Mouse (Mus musculus) MEL (cell line): ENCODE measurements around the gene Dgkz. TPM values are rescaled to one million over a fixed set of nuclear protein-coding genes. Genes with fewer than 3 reads are reported as not detected.

Source experiments
- DNase-seq: peaks from one replicate; pipeline ENCODE4 v3.0.0; 2011; ENCODE audit warnings: low read depth, low spot score
- H3K27ac ChIP-seq: 2 replicates; pipeline ENCODE4 v1.5.1; 2012; ENCODE audit warnings: low read depth, mild to moderate bottlenecking, control low read depth, low read length, moderate library complexity; ENCODE audit not compliant: control insufficient read depth
- H3K27me3 ChIP-seq, 2 experiments: fragments of 150-350 bp in 1 of 2; sonication (generic) in 1 of 2; 2 replicates each; pipeline ENCODE4 v1.6.1; 2012; ENCODE audit warnings: low read length in 2 of 2, mild to moderate bottlenecking in 2 of 2, improper control_type of control experiment in 1 of 2, moderate library complexity in 1 of 2; ENCODE audit not compliant: insufficient read depth in 2 of 2, control insufficient read depth in 1 of 2
- H3K36me3 ChIP-seq, 2 experiments: 2 replicates each; pipeline ENCODE4 v1.6.1; 2012 to 2014; ENCODE audit warnings: low read length in 2 of 2, improper control_type of control experiment in 1 of 2, inconsistent platforms in 1 of 2, mild to moderate bottlenecking in 1 of 2; ENCODE audit not compliant: insufficient read depth in 2 of 2, control insufficient read depth in 1 of 2
- H3K4me1 ChIP-seq, 2 experiments: fragments of 150-350 bp in 1 of 2; sonication (generic) in 1 of 2; 2 replicates each; pipeline ENCODE4 v1.6.1; 2012; ENCODE audit warnings: low read length in 2 of 2, improper control_type of control experiment in 1 of 2, mild to moderate bottlenecking in 1 of 2; ENCODE audit not compliant: insufficient read depth in 2 of 2, control insufficient read depth in 1 of 2
- H3K4me3 ChIP-seq, 2 experiments: fragments of 150-350 bp in 1 of 2; sonication (generic) in 1 of 2; 2 replicates each; pipeline ENCODE4 v1.5.1; 2012; ENCODE audit warnings: low read depth in 2 of 2, low read length in 2 of 2, mild to moderate bottlenecking in 2 of 2, moderate library complexity in 2 of 2, control low read depth in 1 of 2, improper control_type of control experiment in 1 of 2; ENCODE audit not compliant: control insufficient read depth in 1 of 2, insufficient read depth in 1 of 2
- H3K79me2 ChIP-seq: 2 replicates; pipeline ENCODE4 v1.6.1; 2012; ENCODE audit warnings: mild to moderate bottlenecking, low read length, moderate library complexity; ENCODE audit not compliant: control insufficient read depth, poor library complexity, insufficient read depth
- H3K9ac ChIP-seq: 2 replicates; pipeline ENCODE4 v1.6.1; 2012; ENCODE audit warnings: low read depth, mild to moderate bottlenecking, control low read depth, low read length, moderate library complexity; ENCODE audit not compliant: control insufficient read depth, poor library complexity, severe bottlenecking
- H3K9me3 ChIP-seq: fragments of 150-350 bp; sonication (generic); replicated peaks from 2 replicates; pipeline ENCODE4 v1.6.1; 2012; ENCODE audit warnings: mild to moderate bottlenecking, low read length, improper control_type of control experiment, moderate library complexity; ENCODE audit not compliant: insufficient read depth
- BHLHE40 ChIP-seq: IDR thresholded peaks from 2 replicates; pipeline ENCODE4 v1.6.1; 2012; ENCODE audit warnings: low read depth, mild to moderate bottlenecking, inconsistent platforms, low read length, improper control_type of control experiment, borderline replicate concordance
- CHD2 ChIP-seq: IDR thresholded peaks from 2 replicates; pipeline ENCODE4 v1.6.1; 2011; ENCODE audit warnings: low read length, improper control_type of control experiment
- ELF1 ChIP-seq: IDR thresholded peaks from 2 replicates; pipeline ENCODE4 v1.6.1; 2014; ENCODE audit warnings: low read depth, mild to moderate bottlenecking, inconsistent platforms, low read length, improper control_type of control experiment, moderate library complexity
- EP300 ChIP-seq, 2 experiments: IDR thresholded peaks; 2 replicates each; pipeline ENCODE4 v1.6.1; 2011; ENCODE audit warnings: improper control_type of control experiment in 2 of 2, low read length in 2 of 2, low read depth in 1 of 2, mild to moderate bottlenecking in 1 of 2
- HCFC1 ChIP-seq: IDR thresholded peaks from 2 replicates; pipeline ENCODE4 v1.6.1; 2012; ENCODE audit warnings: low read depth, mild to moderate bottlenecking, inconsistent platforms, low read length, improper control_type of control experiment, moderate library complexity
- KAT2A ChIP-seq: conservative IDR thresholded peaks from 2 replicates; pipeline ENCODE4 v1.6.1; 2012; ENCODE audit warnings: low read depth, low read length, improper control_type of control experiment, inconsistent platforms
- MAZ ChIP-seq: IDR thresholded peaks from 2 replicates; pipeline ENCODE4 v1.6.1; 2012; ENCODE audit warnings: low read depth, mild to moderate bottlenecking, inconsistent platforms, low read length, improper control_type of control experiment
- MEF2A ChIP-seq: IDR thresholded peaks from 2 replicates; pipeline ENCODE4 v1.6.1; 2014; ENCODE audit warnings: low read depth, mild to moderate bottlenecking, inconsistent platforms, low read length, improper control_type of control experiment; ENCODE audit not compliant: poor library complexity, insufficient replicate concordance, severe bottlenecking; ENCODE audit errors: extremely low read depth
- MXI1 ChIP-seq: IDR thresholded peaks from 2 replicates; pipeline ENCODE4 v1.6.1; 2011; ENCODE audit warnings: mild to moderate bottlenecking, low read depth, low read length, improper control_type of control experiment
- MYC ChIP-seq: IDR thresholded peaks from 2 replicates; pipeline ENCODE4 v1.6.1; 2011; ENCODE audit warnings: low read depth, mild to moderate bottlenecking, low read length, improper control_type of control experiment, moderate library complexity
- NELFE ChIP-seq: IDR thresholded peaks from 2 replicates; pipeline ENCODE4 v1.6.1; 2011; ENCODE audit warnings: low read depth, low read length, improper control_type of control experiment
- NRF1 ChIP-seq: IDR thresholded peaks from 2 replicates; pipeline ENCODE4 v1.6.1; 2014; ENCODE audit warnings: low read depth, mild to moderate bottlenecking, inconsistent platforms, low read length, improper control_type of control experiment, moderate library complexity; ENCODE audit not compliant: poor library complexity, insufficient read depth, severe bottlenecking
- POLR2A ChIP-seq, 2 experiments: IDR thresholded peaks; 2 replicates each; pipeline ENCODE4 v1.6.1; 2011 to 2012; ENCODE audit warnings: low read length in 2 of 2, mild to moderate bottlenecking in 2 of 2, control low read depth in 1 of 2, improper control_type of control experiment in 1 of 2, low read depth in 1 of 2, moderate library complexity in 1 of 2; ENCODE audit not compliant: control insufficient read depth in 1 of 2, insufficient read depth in 1 of 2, poor library complexity in 1 of 2
- RCOR1 ChIP-seq: IDR thresholded peaks from 2 replicates; pipeline ENCODE4 v1.6.1; 2012; ENCODE audit warnings: low read depth, mild to moderate bottlenecking, inconsistent platforms, low read length, improper control_type of control experiment
- TBP ChIP-seq: IDR thresholded peaks from 2 replicates; pipeline ENCODE4 v1.8.0; 2011; ENCODE audit warnings: low read depth, low read length, improper control_type of control experiment
- TCF12 ChIP-seq: IDR thresholded peaks from 2 replicates; pipeline ENCODE4 v1.6.1; 2014; ENCODE audit warnings: low read depth, mild to moderate bottlenecking, inconsistent platforms, low read length, improper control_type of control experiment, moderate library complexity
- USF2 ChIP-seq, 2 experiments: IDR thresholded peaks; 2 replicates each; pipeline ENCODE4 v1.6.1; 2011 to 2012; ENCODE audit warnings: improper control_type of control experiment in 2 of 2, low read length in 2 of 2, borderline replicate concordance in 1 of 2, inconsistent platforms in 1 of 2, low read depth in 1 of 2, mild to moderate bottlenecking in 1 of 2; ENCODE audit not compliant: insufficient read depth in 1 of 2
- ZMIZ1 ChIP-seq: IDR thresholded peaks from 2 replicates; pipeline ENCODE4 v1.6.1; 2012; ENCODE audit warnings: low read depth, mild to moderate bottlenecking, inconsistent platforms, low read length, improper control_type of control experiment, moderate library complexity
- ZNF384 ChIP-seq: IDR thresholded peaks from 2 replicates; pipeline ENCODE4 v1.6.1; 2012; ENCODE audit warnings: low read depth, mild to moderate bottlenecking, inconsistent platforms, low read length, improper control_type of control experiment
- polyA plus RNA-seq, 2 experiments: library from polyadenylated mRNA; stranded (reverse) in 1 of 2; unstranded in 1 of 2; fragments of >175 nt in 1 of 2; fragments of >200 nt in 1 of 2; gene quantifications; 2 replicates each; pipeline versions ENCODE4 v1.2.1 to v1.2.4; 2012; ENCODE audit warnings: low replicate concordance in 2 of 2, low read depth in 1 of 2; ENCODE audit not compliant: insufficient read length in 2 of 2, insufficient read depth in 1 of 2, missing spikeins in 1 of 2
- total RNA-seq: library from RNA; depleted of rRNA; stranded (reverse); fragments of 300-350 nt; gene quantifications from 2 replicates; pipeline ENCODE4 v1.2.3, GENCODE M21; 2012

Dgkz gene
- total and polyA plus RNA-seq, 3 experiments, result 65.6 to 165 TPM; not detected in 1

DNA sequence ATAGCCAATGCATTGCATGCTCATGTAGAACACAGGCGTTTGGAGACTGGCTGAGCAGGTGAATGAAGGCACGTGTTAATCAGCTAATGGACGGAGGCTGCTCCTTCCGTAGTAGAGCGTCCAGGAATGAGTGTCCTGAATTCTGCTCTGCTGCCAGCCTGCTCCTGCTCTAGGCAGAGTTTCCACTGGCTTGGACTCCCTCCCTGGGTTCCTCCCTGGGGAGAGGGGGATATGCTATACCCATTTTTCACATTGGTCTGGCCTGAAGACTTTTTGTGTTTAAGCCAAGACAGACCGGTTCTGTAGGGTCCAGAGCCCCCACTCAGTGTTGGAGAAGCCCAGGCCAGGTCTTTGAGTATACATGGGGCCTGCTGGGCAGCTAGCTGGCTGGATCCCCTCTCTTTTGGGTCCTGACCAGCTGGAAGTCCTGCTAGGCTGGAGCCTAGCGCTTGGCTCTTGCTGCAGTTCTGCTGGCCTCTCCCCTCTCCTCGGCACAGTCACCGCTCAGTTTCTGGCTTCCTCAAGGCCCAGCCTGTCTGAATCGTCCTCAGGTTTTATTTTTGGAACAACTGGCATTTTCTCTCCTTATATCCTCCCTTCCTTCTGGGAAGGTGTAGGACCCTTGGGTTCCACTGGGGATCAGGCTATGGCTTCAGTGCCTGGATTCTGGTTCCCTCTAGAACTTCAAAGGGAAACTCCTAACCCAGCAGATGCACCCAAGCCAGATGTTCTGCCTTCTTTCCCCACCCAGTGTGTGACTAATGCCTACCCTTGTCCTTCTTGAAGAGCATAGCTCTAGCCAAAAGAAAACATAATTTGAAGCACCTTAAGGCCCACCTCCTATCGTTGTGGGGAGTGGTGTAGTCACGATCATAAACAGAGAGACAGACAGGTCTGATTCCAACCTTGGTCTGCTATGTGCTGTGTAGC, 36.0 kb upstream of the Dgkz start:
- Histone ChIP-seq H3K36me3 (peaks cover 0 to 2% of the 10 kb centered on the region in 2 experiments; a peak in 2 of 4 replicates), H3K79me2 (no peaks in the 10 kb centered on the region), H3K4me3 (no peak overlapping the region), H3K4me1 (peaks cover 0 to 5% of the 10 kb centered on the region in 2 experiments; a peak in 3 of 4 replicates), H3K27ac (no peak overlapping the region), H3K9me3 (no peaks in the 10 kb centered on the region), H3K9ac (no peak overlapping the region), H3K27me3 (no peaks in the 10 kb centered on the region)
- TF ChIP-seq MXI1 (no peak), EP300 (IDR thresholded peaks at IDR 0.05; ENCODE audit: low read depth in 1 of 2, low read length in 2 of 2) (no peak), MYC (no peak), BHLHE40 (no peak), CHD2 (no peak), ZNF384 (no peak), ZMIZ1 (no peak), TBP (no peak), TCF12 (no peak), HCFC1 (no peak), RCOR1 (no peak), USF2 (IDR thresholded peaks at IDR 0.05; ENCODE audit: borderline replicate concordance in 1 of 2, insufficient read depth in 1 of 2, low read depth in 1 of 2, low read length in 2 of 2) (no peak), NRF1 (no peak), KAT2A (no peak), MEF2A (no peak), ELF1 (no peak), POLR2A (IDR thresholded peaks at IDR 0.05; ENCODE audit: control insufficient read depth in 1 of 2, insufficient read depth in 1 of 2, low read depth in 1 of 2, low read length in 2 of 2, poor library complexity in 1 of 2) (no peak), MAZ (no peak), NELFE (no peak)
- no peak for DNase-seq
